Mouse (Mus musculus): Measurements from ENCODE around the gene Slc41a2. TPM values are rescaled to one million over a fixed set of nuclear protein-coding genes. Genes with fewer than 3 reads are reported as not detected.
A peak's percentile ranks its signal among the peaks of the same experiment; 100 is the strongest.

Slc41a2 gene
- 1 to 10 TPM; 1.5 to 2.4 TPM for total RNA-seq (2021)
- polyA plus RNA-seq (2012; rRNA removed), result 0.92 and 1.3 TPM in 2 replicates
- long read RNA-seq, full-length matches to known transcripts, result 1 of 1 reads
- long read RNA-seq, partial matches to known transcripts, result 0 of 1 reads
- long read RNA-seq, other reads (novel, unspliced or antisense), result 0 of 1 reads

- Histone ChIP-seq H3K27me3 (ENCODE audit: control insufficient read depth, insufficient read depth, low read length) (0 out of 2 replicates have a peak, but pooled peaks cover 1% of the 10 kb centered on the region), H3K9ac (ENCODE audit: low read depth, low read length) (peak within 1 kb of the TSS; percentile 83), H3K4me3 (peak within 1 kb of the TSS; percentile 70), H3K36me3 (ENCODE audit: control insufficient read depth, insufficient read depth, low read length) (no peaks in the 10 kb centered on the region), H3K79me2 (replicated peaks; ENCODE audit: control insufficient read depth, insufficient read depth, low read length) (no peaks in the 10 kb centered on the region), H3K27ac (peak within 1 kb of the TSS; percentile 40), H3K4me1 (ENCODE audit: control insufficient read depth, insufficient read depth, low read length) (no peaks in the 10 kb centered on the region)
- DNase-seq, result peak; percentile 83 to 88
- no peak for TF ChIP-seq CTCF (IDR thresholded peaks at IDR 0.05)
- TF ChIP-seq EP300 (IDR thresholded peaks at IDR 0.05; ENCODE audit: insufficient read depth, low read depth, low read length), result no peak
- TF ChIP-seq POLR2A (IDR thresholded peaks at IDR 0.05; ENCODE audit: insufficient read depth, low read depth, low read length), result 0 out of 2 replicates have a peak, but pooled peaks have one; percentile 41
- intact Hi-C loops (cut with DNase I), result no loop called here
- WGBS, result 2% methylated on average over 78 of the region's 102 CpGs
Observed at GRCm38 (mm10) chr10:83337159-83337951, at the start of gene Slc41a2. TSS of gene Slc41a2 (minus strand) at chr10:83337882.

- Histone ChIP-seq H3K4me1 (ENCODE audit: control insufficient read depth, insufficient read depth, low read length) (no peaks in the 10 kb centered on the region), H3K4me3 (no peak overlapping the region), H3K27me3 (ENCODE audit: control insufficient read depth, insufficient read depth, low read length) (no peaks in the 10 kb centered on the region), H3K27ac (no peak overlapping the region), H3K79me2 (replicated peaks; ENCODE audit: control insufficient read depth, insufficient read depth, low read length) (no peaks in the 10 kb centered on the region), H3K36me3 (ENCODE audit: control insufficient read depth, insufficient read depth, low read length) (no peaks in the 10 kb centered on the region), H3K9ac (ENCODE audit: low read depth, low read length) (no peak overlapping the region)
- intact Hi-C loops (cut with DNase I), result no loop called here
- DNase-seq, result no peak
- WGBS, result 95% methylated on average over 7 of the region's 7 CpGs
- TF ChIP-seq POLR2A (IDR thresholded peaks at IDR 0.05; ENCODE audit: insufficient read depth, low read depth, low read length) (no peak), EP300 (IDR thresholded peaks at IDR 0.05; ENCODE audit: insufficient read depth, low read depth, low read length) (no peak), CTCF (IDR thresholded peaks at IDR 0.05) (no peak)
Observed at GRCm38 (mm10) chr10:83385330-83385910, 47.7 kb upstream of the Slc41a2 start.

- intact Hi-C loops (cut with DNase I), result no loop called here
- no peak for TF ChIP-seq POLR2A (IDR thresholded peaks at IDR 0.05; ENCODE audit: insufficient read depth, low read depth, low read length)
- TF ChIP-seq CTCF (IDR thresholded peaks at IDR 0.05), result no peak
- TF ChIP-seq EP300 (IDR thresholded peaks at IDR 0.05; ENCODE audit: insufficient read depth, low read depth, low read length), result no peak
- Histone ChIP-seq H3K36me3 (ENCODE audit: control insufficient read depth, insufficient read depth, low read length) (no peaks in the 10 kb centered on the region), H3K4me3 (no peak overlapping the region), H3K9ac (ENCODE audit: low read depth, low read length) (no peak overlapping the region), H3K27ac (no peak overlapping the region), H3K79me2 (replicated peaks; ENCODE audit: control insufficient read depth, insufficient read depth, low read length) (no peaks in the 10 kb centered on the region), H3K27me3 (ENCODE audit: control insufficient read depth, insufficient read depth, low read length) (no peaks in the 10 kb centered on the region), H3K4me1 (ENCODE audit: control insufficient read depth, insufficient read depth, low read length) (no peaks in the 10 kb centered on the region)
- 88% methylated on average over 8 of the region's 8 CpGs for WGBS
- no peak for DNase-seq
Observed at GRCm38 (mm10) chr10:83384456-83385215, 47.0 kb upstream of the Slc41a2 start.

- 90% methylated on average over 12 of the region's 13 CpGs for WGBS
- intact Hi-C loops (cut with DNase I), result no loop called here
- H3K27me3 ChIP-seq (ENCODE audit: control insufficient read depth, insufficient read depth, low read length), result no peaks in the 10 kb centered on the region
- no peaks in the 10 kb centered on the region for H3K36me3 ChIP-seq (ENCODE audit: control insufficient read depth, insufficient read depth, low read length)
- no peak overlapping the region for H3K27ac ChIP-seq
- no peaks in the 10 kb centered on the region for H3K4me1 ChIP-seq (ENCODE audit: control insufficient read depth, insufficient read depth, low read length)
- H3K4me3 ChIP-seq, result no peak overlapping the region
- H3K79me2 ChIP-seq (replicated peaks; ENCODE audit: control insufficient read depth, insufficient read depth, low read length), result no peaks in the 10 kb centered on the region
- H3K9ac ChIP-seq (ENCODE audit: low read depth, low read length), result no peak overlapping the region
- no peak for DNase-seq
- TF ChIP-seq CTCF (IDR thresholded peaks at IDR 0.05), result no peak
- TF ChIP-seq EP300 (IDR thresholded peaks at IDR 0.05; ENCODE audit: insufficient read depth, low read depth, low read length), result no peak
- TF ChIP-seq POLR2A (IDR thresholded peaks at IDR 0.05; ENCODE audit: insufficient read depth, low read depth, low read length), result no peak
Observed at GRCm38 (mm10) chr10:83383863-83384262, 46.2 kb upstream of the Slc41a2 start.

GRCm38 (mm10) chr10:83382988-83383387 is 45.3 kb upstream of the Slc41a2 start:
- DNase-seq, result no peak
- intact Hi-C loops (cut with DNase I), result no loop called here
- no peaks in the 10 kb centered on the region for H3K27me3 ChIP-seq (ENCODE audit: control insufficient read depth, insufficient read depth, low read length)
- H3K79me2 ChIP-seq (replicated peaks; ENCODE audit: control insufficient read depth, insufficient read depth, low read length), result no peaks in the 10 kb centered on the region
- 51% methylated on average over 2 of the region's 2 CpGs for WGBS
- H3K9ac ChIP-seq (ENCODE audit: low read depth, low read length), result no peak overlapping the region
- TF ChIP-seq CTCF (IDR thresholded peaks at IDR 0.05) (no peak), EP300 (IDR thresholded peaks at IDR 0.05; ENCODE audit: insufficient read depth, low read depth, low read length) (no peak), POLR2A (IDR thresholded peaks at IDR 0.05; ENCODE audit: insufficient read depth, low read depth, low read length) (no peak)
- no peak overlapping the region for H3K4me3 ChIP-seq
- no peaks in the 10 kb centered on the region for H3K4me1 ChIP-seq (ENCODE audit: control insufficient read depth, insufficient read depth, low read length)
- H3K36me3 ChIP-seq (ENCODE audit: control insufficient read depth, insufficient read depth, low read length), result no peaks in the 10 kb centered on the region
- H3K27ac ChIP-seq, result no peak overlapping the region

All from heart, adult 2 months (tissue).